Mouse (Mus musculus) adrenal gland, adult 18-20 months (tissue): ENCODE results near the gene Myb. TPM values are rescaled to one million over a fixed set of nuclear protein-coding genes. Genes with fewer than 3 reads are reported as not detected.
"Not testable (repeated sequence)": the region's sequence is repeated elsewhere in the genome, so short reads cannot be mapped to it uniquely, and the experiment has no call there.

Experiments
- DNase-seq, 2 experiments: peaks; one replicate each; pipeline ENCODE4 v3.0.0; 2021 to 2022; ENCODE audit warnings: low spot score in 2 of 2
- total RNA-seq, 2 experiments: library from RNA; stranded (reverse); gene quantifications; 1 replicate in 1 of 2; 2 replicates in 1 of 2; pipeline ENCODE4 v1.2.3; 2021

Gene Myb
- total RNA-seq, 2 experiments from 2014 or later, result not detected

DNA sequence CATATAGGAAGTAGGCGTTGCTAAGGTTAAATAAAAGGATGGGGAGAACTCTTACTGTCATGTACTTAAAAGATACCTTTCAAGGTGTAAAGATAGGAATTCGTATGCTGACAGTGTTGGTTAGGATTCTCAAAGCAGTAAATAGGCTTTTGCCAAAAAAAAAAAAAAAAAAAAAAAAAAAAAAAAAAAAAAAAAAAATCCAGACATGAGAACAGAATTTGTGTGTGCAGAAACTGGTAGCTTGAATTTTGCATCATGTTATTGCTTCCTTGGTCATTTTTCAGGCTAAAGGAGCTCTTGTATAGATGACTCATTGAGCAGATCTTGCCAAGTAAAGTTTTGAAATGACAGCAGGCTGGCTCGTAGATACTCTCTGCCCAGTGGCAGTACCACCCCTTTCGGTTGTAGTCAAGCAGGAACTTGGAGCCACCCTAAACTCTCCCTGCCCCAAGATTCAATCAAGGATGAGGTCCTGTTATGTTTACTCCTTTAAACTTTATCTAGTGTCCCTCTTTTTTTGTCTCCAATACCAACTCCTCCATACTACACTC lies 11.9 kb upstream of the Myb start:
- DNase-seq, result no peak

DNA sequence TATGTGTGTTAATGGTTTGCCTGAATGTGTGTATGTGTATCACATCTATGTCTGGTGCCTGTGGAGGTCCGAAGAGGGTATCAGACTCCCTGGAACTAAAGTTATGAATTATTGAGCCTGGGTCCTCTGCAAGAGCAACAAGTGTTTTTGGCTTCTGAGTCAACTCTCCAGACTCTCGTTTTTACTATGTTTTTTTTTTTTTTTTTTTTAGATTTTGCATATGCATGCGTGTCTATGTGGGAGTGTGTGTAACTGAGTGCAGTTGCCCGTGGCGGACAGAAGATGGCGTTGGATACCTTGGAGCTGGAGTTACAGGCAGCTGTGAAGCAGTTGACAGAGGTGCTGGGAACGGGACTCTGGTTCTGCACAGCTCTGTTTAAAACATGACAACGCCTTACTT lies 7.7 kb upstream of the Myb start:
- no peak for DNase-seq

DNA sequence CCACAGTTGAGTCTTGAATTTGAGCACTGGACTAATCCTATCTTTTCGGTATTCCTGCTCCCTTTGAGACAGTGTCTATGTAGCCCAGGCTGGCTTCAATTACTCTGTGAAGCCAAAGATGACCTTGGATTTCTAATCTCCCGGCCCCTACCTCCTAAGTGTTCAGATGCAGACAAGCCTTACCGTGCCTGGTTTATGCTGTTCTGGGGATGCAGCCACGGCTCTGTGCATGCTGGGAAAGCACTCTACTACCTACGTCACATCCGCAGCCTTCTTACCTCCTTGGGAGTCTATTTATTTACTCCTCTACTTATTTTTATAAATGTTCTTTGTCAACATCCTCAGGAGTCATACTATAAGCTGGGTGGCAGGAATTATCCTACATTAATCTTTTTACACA lies 7.1 kb upstream of the Myb start:
- DNase-seq, result no peak

DNA sequence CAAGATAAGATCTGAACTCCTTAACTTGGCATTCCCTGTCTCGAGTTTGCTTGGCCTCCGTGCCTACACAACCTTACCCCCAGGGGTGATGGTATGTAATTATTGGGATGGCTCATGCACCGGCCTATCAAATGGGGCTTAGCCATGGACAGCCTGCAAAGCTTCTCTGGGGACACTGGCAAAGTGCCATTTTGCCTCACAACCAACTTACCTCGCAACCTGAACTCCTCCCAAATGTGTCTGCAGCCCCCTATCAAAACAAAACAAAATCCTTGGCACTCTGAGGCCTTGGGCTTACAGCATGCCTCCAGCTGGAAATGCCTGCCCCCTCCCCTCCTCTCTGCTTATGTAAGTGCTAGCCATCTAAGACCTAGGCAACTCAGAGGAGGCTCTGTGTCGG lies 6.4 kb upstream of the Myb start:
- DNase-seq, result no peak

DNA sequence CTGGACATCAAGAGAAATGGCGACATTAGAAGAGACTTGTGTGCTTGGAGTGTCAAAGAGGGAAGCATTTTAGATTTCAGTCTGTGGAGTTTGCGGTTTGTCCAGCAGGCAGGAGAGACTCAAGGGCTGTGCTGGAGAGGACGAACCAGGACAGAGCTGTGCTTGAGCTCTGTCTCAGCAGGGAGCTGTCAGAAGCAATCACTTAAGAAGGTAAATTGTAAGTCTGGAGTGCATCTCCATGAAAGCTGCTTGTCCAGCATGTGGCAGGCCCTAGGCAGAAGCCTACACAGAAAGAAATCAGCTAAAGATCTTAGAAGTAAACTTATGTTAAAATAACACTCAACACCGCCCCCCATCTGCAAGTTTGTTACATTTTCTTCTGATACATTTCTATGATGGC lies 4.6 kb upstream of the Myb start:
- DNase-seq, result no peak

DNA sequence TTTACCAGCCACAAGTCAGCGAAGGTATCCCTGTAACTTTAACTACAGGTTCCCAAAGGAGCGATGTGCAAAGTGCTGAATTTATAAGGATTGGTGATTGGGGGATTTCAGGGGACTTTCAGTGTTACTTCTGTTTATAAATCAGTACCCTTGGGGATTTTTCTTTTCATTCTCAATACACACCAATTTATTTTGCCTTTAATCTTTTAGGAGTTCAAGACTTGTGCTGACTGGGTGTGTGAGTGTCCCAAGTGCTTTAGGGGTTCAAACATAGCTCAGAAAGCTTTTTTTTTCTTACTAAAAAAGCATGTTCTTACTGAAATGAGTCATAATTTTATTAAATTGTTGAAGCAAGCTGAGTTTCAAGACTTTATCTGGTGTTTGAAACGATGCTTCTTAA lies 1.3 kb upstream of the Myb start:
- no peak for DNase-seq

DNA sequence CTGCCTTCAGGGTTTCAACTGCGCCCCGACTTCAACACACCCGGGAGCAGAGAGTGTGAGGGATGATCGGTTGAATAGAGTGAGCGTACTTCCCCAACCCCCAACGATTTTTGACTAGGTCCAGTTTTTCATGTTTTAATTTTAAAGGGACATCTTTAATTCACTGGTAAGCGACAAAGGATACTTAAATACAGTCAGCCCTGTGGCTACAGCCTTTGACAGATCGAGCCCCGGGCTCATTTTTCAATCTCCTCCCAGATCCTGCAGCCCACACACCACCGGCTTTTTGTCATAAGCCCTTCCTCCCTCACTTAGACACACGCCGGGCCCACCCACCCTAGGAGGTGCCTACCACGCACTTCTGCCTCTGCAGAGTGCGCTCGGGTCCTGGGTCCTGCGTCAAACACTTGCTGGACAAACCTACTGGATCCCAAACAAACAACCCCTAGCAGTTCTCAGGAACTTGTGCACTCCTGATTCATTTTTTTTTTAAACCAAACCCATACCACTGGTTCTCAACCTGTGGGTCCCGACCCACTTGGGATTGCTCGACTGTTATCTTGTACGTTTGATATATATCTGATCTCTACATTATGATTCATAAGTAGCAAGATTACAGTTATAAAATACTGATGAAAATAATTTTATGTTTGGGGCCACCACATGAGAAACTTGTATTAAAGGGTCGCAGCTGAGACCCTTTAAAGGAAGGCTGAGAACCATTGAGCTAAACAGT lies 743 bp upstream of the Myb start:
- DNase-seq, result no peak

DNA sequence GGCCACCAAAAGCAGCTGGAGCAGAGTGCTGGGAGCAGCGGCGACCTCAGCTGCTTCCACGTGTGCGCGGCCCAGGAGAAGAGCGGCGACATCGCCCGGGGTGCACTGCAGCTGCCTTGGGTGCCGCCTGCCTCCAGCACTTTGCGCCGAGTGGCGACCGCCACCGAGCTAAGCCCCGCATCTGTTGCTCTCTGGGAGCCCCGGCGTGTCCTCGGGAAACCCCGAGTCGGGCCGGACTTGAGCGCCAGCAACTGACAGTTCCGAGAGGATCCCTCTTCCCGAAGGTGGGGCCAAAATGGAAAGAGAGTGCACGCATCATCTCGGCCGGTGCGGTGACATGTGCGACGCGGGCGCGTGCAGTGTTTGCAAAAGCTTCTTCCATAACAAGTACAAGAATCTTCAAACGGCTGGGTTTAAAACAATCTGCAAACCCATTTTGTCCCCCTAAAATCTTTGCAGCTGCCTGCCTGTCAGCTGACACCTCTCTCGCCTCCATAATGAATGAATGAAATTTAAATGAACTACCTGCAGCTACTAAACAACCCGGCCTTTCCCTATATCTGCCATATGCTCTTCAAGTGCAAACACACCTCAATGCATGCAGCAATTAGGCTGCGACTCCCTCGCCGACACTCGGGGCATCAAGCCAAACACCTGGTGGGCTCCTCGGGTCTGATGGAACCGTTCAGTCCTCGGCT lies 938 bp downstream of the Myb start:
- peak; percentile 23 to 24 for DNase-seq

DNA sequence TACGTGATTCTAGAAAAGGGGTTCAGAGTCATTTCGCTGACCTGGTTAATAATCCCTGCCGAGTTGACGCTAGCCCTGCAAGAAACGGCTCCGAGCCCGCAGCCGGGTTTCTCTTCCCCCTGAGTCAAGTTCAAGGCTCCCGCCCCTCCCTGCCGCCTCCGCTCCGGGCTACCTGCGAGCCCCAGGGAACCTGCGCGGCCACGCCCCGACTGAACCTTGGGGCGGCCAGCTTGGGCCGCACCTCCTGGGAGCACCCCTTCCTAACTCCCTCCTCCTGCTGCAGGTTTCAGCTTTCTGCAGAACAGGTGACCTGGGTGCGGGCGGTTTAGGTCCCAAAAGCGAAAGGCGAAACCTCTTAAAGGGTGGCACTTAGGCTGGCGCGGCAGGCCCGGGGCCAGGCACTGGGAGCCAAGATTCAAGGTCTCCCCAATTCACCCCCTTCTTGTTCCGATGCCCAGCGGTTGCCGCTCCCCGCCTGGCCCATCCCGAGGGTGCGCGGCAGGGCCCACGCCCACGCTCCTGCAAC lies 1.8 kb downstream of the Myb start:
- peak; percentile 8 to 24 for DNase-seq

DNA sequence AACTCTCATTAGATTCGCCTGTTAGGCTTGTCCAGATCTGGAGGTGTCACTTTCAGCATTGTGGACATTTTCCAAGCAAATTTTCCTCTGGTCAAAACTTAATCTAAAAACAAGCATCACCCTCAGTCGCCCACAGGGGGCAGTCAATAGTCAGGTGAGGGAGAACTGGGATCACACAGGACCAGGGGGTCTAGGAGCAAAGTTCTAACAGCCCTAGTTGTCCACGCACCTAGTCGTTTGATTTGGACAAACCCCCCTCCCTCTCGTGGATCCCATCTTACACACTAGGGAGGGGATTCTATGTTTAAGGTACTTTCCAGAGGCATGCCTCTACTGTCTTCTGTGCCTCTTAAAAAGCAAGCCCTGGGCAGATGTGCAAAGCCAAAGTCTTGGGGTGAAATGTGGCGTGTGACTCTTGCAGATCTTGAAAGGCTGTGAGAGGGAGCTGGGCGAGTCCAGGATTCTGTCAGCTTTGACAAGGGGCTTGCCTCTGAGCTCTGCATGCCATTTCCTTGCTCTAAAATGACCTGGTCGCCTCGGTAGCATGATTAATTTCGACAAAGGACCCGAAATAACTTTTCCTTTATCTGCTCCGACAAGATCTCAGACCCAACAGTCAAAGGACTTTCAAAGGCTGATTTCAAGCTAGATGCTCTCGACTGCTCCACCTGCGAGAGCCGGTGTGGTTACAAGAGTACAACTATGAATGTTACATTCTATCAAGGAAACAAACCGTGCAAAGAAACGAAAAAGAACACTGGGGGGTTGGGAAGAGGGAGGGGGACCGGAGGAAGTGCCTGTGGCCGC lies 2.5 kb downstream of the Myb start:
- peak; percentile 21 to 36 for DNase-seq

DNA sequence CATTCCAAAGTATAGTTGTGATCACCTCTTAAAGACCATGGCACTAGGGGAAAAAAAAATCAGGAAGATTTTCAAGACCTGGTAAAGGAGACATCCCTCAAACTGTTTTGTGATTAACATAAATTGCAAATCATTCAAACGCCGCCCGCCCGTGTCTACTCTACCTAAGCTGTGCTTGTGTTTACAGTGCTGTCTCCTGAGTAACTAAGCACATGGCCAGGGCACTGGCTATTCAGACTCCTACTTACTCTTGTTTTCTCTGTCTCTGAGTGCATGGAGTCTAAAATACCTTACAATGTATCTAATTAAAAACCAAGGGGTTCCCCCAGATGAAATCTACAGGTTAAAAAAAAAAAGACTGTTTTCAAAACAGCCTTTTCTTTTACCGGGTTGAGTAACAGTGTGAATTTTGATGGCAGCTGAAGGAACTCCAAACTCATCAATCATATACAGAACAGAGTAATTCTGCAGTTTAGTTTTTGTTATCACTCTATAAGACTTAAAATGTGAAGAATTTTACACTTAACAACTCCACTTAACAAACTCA lies 3.8 kb downstream of the Myb start:
- DNase-seq, result no peak

DNA sequence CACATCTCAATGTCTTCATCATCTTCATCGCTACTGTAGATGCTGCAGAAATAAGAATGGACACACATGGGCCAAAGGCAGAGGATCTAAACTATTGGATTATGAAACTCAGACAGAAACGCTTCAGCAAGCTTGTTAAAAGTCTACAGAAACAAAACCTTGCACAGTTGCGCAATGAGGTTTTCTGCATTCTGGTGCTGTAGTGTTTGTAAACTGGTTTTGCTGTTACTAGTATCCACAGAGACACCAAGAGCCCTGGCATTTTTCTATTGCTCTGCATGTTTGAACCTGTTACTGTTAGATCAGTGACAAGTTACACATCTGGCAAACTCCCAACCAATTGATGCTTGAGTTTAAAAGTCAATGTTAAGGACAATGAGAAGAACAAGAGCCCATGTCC lies 4.4 kb downstream of the Myb start:
- DNase-seq, result no peak

DNA sequence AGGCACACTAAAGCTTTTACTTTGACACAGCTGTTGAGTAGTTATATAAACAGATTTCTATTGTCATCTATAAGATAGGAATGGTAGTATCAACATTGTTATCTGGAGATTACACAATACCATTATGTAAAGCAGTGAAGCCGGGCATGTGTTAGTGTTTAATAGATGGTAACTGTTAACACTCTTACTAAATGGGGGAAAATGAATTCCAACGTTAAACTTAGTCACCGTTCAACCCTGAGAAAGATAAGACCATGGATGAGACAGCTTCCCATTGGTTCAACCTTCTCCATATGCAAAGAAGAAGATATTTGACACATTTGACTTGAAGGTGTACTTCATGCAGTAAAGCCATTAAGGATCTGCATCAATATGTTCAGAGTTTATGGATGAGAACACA lies 5.9 kb downstream of the Myb start:
- DNase-seq, result no peak

DNA sequence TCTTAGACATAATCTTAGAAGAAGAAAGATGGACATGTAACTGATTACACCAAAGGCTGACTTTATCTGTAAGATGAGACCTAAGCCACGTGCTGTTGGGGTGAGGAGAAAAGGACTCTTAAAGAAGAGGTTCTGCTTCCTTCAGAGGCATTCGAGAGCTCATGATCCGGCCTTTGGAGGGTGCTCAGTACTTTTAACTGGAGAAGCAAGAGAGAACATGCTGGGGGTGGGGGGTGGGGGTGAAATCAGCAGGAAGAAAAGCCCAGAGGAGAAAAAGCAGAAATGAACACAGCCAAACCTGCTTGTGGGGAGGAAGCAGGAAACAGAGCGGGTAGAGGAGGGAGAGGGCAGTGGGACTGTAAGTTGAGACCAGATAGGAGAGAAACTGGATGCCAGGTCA lies 7.4 kb downstream of the Myb start:
- no peak for DNase-seq

DNA sequence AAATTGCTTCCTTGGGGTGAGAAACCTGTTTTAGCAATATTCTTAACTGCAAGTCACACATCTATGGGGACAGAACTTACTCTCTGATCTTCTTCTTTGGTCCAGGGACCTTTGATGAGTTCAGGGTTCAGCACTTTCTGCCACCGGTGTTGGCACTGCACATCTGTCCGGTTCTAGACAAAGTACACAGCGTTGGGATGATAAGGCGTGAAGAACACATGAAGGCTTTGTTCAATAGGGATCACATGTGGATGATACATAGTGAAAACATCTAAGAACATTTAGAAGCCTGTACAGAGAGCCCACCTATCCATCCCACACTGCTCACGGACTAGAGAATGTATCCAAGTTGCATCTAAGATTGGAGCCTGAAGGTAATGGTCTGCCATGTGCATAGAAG lies 8.0 kb downstream of the Myb start:
- no peak for DNase-seq

DNA sequence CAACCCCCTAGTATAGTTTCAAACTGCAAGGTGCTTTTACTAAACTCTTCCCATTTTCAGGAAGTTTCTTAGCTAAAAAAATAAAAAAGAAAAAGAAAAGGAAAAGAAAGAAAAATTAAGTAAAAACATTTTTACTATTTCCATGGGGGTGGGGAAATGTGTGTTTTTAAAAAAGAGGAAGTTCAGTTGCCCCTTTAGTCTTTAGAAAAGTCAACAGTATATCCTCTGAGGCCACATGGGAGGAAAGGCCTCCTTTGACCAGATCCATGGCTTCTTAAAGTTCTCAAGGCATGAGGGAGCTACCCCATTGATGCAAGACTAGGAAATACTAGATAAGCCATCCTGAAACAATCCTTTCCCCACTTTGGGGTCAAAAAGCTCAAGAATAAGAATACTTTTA lies 9.5 kb downstream of the Myb start:
- DNase-seq, result no peak

DNA sequence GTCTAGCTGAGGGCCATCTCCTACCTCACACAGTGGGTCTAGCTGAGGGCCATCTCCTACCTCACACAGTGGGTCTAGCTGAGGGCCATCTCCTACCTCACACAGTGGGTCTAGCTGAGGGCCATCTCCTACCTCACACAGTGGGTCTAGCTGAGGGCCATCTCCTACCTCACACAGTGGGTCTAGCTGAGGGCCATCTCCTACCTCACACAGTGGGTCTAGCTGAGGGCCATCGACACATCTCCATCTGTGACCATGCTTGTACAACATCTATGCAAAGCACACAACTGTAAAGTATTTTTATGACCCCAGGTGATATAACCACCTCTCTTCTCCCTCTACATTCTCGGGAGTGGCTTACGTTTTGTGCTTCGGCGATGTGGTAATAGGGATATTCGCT lies 10.8 kb downstream of the Myb start:
- not testable (repeated sequence) for DNase-seq

DNA sequence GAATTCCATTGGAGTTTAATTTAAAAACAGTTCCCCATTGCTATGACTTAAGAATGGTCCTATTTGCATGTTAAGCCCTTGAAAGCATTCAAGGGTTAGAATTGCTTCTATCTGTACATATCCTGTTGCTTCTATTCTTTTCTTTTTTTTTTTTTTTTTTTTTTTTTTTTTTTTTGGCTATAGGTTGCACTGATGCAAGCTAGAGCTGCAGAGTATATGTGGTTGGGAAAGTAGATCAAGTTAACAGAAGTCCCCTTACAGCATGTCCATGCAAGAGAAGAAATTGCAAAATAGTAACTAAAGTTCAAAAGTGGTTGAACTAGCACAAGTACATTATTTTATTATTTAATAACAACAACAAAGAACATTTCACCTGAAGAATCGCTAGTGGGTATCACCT lies 14.1 kb downstream of the Myb start:
- no peak for DNase-seq

DNA sequence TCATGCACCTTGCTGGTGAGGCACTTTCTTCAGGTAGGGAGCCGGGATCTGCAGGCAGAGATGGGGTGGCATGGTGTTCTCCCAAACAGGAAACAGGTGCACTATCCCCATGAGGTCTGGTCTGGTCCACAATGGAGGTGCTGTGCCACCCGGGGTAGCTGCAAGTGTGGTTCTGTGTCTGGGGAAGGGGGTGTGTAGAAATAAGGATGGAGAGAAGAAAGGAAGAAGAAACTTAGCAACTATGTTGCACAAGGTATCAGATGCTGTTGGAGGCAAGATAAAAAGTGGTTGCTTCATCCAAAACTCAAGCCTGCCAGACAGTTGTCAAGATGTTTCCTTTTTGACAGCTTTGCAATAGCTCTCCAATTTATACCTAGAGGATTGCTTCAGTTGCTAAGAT lies 14.5 kb downstream of the Myb start:
- DNase-seq, result no peak

DNA sequence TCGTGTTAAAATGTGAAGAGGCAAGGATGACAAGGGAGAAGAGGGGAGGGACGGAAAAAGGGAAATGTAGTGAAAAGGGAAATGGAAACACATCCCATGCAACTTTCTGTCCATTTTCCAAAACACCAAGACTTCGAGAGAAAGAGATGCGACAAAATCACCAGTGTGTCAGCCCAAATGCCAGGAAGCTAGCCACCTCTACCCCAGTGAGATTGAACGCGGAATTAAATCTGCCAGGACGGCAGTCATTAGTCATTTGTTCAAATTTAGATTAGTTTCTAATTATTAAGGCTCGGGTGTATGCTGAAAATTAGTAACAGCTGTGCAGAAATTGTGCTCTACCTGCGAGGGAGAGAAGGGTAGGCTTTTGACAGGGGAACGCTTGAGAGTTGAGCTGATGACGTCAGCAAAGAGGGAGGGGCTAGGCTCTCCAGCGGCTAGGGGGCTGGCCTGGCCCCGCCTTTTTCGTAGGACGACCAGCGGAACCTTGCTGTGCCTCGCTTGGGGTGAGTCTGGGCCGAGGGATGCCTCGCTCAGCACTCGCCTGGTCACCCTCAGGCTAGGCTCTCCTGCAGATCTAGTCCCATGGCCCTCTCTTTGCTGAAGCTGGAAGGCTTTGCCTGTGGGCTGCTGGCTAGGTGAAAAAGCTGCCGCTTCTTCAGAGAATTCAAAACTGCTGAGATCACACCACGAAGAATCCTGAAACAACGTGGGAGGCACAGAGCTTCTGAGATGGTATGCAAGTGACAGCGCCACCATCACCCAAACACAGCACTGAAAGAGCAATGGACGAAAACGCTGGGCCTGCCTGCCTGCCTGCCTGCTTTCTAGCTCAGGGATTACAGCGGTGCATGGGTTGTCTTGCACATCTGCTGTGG lies 15.9 kb downstream of the Myb start:
- DNase-seq, result peak; percentile 45 to 55
